Mouse (Mus musculus): ENCODE measurements around the gene Kcnj15.

DNA sequence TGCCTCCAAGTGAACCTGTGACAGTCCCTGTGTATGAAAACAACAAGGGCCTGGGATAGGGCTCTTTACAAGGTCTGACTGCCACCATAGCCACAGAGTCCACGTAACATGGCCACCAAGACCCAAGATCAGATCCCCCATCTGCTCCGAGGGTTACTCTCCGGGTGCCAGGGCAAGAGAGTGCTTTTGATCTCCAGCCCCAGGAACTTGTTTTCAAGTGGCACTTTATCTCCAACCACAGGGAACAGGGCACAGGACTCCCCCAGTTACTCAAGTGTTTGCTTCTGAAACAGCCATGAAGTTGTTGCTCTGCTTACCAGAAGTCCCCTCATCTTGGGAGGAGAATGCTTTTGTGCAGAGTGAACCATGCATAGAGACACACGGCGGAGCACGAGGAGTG is 92.0 kb downstream of the Kcnj15 start:
- TF ChIP-seq CTCF (IDR thresholded peaks at IDR 0.05; ENCODE audit: borderline replicate concordance, extremely low read depth, insufficient read depth, insufficient read length) (no peak), POLR2A (IDR thresholded peaks at IDR 0.05; ENCODE audit: borderline replicate concordance, extremely low read depth, insufficient read depth, insufficient read length, poor library complexity, severe bottlenecking) (no peak)

All from brain, embryonic 14.5 days (tissue).